Mouse (Mus musculus): ENCODE results near the gene Atp5f1. TPM values are rescaled to one million over a fixed set of nuclear protein-coding genes. Genes with fewer than 3 reads are reported as not detected.

Gene Atp5f1
- polyA plus RNA-seq, 1 experiment from 2014 or later, result 515 TPM

GRCm38 (mm10) chr3:105935033-105935432, 24.9 kb downstream of the Atp5f1 start:
- H3K4me1 ChIP-seq (ENCODE audit: control insufficient read depth, insufficient read depth, low read length), result no peaks in the 10 kb centered on the region
- H3K36me3 ChIP-seq (ENCODE audit: control insufficient read depth, insufficient read depth, low read length), result no peaks in the 10 kb centered on the region
- H3K27ac ChIP-seq (ENCODE audit: low read depth, low read length), result no peak overlapping the region
- no peaks in the 10 kb centered on the region for H3K27me3 ChIP-seq (ENCODE audit: control insufficient read depth, insufficient read depth, low read length)
- no peak overlapping the region for H3K4me2 ChIP-seq (replicated peaks; ENCODE audit: low read depth, low read length)
- ATAC-seq (ENCODE audit: low FRiP score, low TSS enrichment), result no peak
- no peak overlapping the region for H3K4me3 ChIP-seq (ENCODE audit: low read length)
- H3K9ac ChIP-seq (ENCODE audit: low read depth, low read length), result no peak overlapping the region
- 83% methylated on average over 5 of the region's 5 CpGs for WGBS
- no peaks in the 10 kb centered on the region for H3K9me3 ChIP-seq (ENCODE audit: control insufficient read depth, low read length)

DNA sequence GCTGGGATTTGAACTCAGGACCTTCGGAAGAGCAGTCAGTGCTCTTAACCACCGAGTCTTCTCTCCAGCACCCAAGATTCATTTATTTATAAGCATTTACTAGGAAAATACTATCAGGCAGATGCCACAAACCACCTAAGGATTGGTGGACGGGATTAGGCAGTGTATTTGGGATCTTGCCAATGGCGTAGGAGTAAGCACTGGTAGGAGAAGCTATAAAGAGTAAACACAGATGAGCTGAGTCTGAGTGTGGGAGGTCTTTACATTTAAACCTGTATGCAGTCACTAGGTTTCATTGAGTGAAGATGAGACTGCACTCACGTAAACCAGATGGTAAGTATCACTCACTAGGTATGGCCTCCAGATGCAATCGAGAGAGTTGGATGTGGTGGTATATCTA, 26.0 kb downstream of the Atp5f1 start:
- no peaks in the 10 kb centered on the region for H3K27me3 ChIP-seq (ENCODE audit: control insufficient read depth, insufficient read depth, low read length)
- H3K27ac ChIP-seq (ENCODE audit: low read depth, low read length), result no peak overlapping the region
- H3K4me3 ChIP-seq (ENCODE audit: low read length), result no peak overlapping the region
- no peaks in the 10 kb centered on the region for H3K36me3 ChIP-seq (ENCODE audit: control insufficient read depth, insufficient read depth, low read length)
- no peak overlapping the region for H3K4me2 ChIP-seq (replicated peaks; ENCODE audit: low read depth, low read length)
- no peaks in the 10 kb centered on the region for H3K4me1 ChIP-seq (ENCODE audit: control insufficient read depth, insufficient read depth, low read length)
- WGBS, result 94% methylated on average over 6 of the region's 6 CpGs
- H3K9ac ChIP-seq (ENCODE audit: low read depth, low read length), result no peak overlapping the region
- ATAC-seq (ENCODE audit: low FRiP score, low TSS enrichment), result no peak
- no peaks in the 10 kb centered on the region for H3K9me3 ChIP-seq (ENCODE audit: control insufficient read depth, low read length)

DNA sequence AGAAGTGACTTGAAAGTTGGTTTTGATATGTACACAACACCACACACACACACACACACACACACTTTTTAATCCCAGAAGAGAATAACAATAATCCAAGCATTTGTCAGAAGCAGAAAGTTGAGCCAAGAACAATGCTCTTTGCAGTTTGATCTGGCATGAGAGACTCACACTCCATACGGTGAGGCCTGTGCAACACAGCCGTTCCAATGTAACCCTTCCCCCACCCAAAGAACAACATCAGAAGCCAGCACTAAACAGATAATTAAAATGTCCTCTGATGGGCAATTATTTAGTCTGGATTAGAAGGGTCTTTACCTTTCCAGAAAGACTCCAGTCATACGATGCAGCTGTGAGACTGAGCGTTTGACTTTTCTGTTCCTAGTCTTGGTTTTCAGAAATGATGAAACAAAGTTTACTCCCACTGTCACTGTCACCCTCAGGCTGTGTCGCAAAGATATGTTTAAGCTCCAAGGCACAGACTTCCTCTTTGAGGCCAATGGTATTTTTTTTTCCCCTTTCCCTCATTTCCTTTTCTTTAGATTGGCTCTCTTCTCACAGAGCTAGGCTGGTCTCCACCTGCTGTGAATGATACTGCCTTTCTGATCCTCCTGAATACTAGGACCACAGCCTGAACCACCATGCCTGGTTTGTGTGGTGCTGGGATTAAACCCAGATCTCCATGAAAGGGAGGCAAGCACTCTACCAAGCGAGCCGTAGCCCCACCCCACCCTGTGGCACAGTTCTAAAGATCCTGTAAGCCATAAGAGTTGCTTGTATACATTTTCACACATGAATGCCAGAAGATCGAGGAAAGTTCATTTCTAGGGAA, 27.4 kb downstream of the Atp5f1 start, which contains the start of gene I830077J02Rik:
Gene I830077J02Rik (minus strand): TSS at position 425 of the 832 bp plus-strand sequence.
- H3K4me3 ChIP-seq (ENCODE audit: low read length), result no peak within 1 kb of the TSS
- no peak for ATAC-seq (ENCODE audit: low FRiP score, low TSS enrichment)
- no peaks in the 10 kb centered on the region for H3K9me3 ChIP-seq (ENCODE audit: control insufficient read depth, low read length)
- H3K27me3 ChIP-seq (ENCODE audit: control insufficient read depth, insufficient read depth, low read length), result no peaks in the 10 kb centered on the region
- no peak within 1 kb of the TSS for H3K27ac ChIP-seq (ENCODE audit: low read depth, low read length)
- no peaks in the 10 kb centered on the region for H3K36me3 ChIP-seq (ENCODE audit: control insufficient read depth, insufficient read depth, low read length)
- no peak within 1 kb of the TSS for H3K9ac ChIP-seq (ENCODE audit: low read depth, low read length)
- no peak within 1 kb of the TSS for H3K4me2 ChIP-seq (replicated peaks; ENCODE audit: low read depth, low read length)
- no peaks in the 10 kb centered on the region for H3K4me1 ChIP-seq (ENCODE audit: control insufficient read depth, insufficient read depth, low read length)
- 68% methylated on average over 8 of the region's 8 CpGs for WGBS

GRCm38 (mm10) chr3:105931095-105931494, 28.8 kb downstream of the Atp5f1 start:
- no peak overlapping the region for H3K9ac ChIP-seq (ENCODE audit: low read depth, low read length)

DNA sequence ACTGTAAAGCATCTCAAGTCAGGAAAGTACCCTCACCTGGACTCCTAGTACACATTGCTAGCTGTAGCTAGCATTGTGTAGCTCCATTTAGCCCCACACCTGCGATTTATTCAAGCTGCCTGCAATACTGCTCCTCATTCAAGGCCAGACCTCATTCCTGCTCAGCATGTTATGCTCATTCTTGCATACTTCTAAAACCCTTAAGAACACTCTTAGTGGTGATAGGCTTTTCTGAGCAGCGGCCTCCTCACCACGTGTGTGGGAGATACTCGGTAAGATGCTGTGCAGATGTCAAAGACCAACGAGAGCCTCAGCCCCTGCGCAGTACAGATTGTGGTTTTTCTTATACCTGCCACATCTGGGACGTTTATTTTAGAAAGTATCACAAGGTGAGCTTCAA, 30.1 kb downstream of the Atp5f1 start:
- Histone ChIP-seq H3K9me3 (ENCODE audit: control insufficient read depth, low read length) (no peaks in the 10 kb centered on the region), H3K27me3 (ENCODE audit: control insufficient read depth, insufficient read depth, low read length) (no peaks in the 10 kb centered on the region), H3K36me3 (ENCODE audit: control insufficient read depth, insufficient read depth, low read length) (no peaks in the 10 kb centered on the region), H3K4me1 (ENCODE audit: control insufficient read depth, insufficient read depth, low read length) (no peaks in the 10 kb centered on the region), H3K9ac (ENCODE audit: low read depth, low read length) (no peak overlapping the region), H3K27ac (ENCODE audit: low read depth, low read length) (no peak overlapping the region), H3K4me2 (replicated peaks; ENCODE audit: low read depth, low read length) (no peak overlapping the region), H3K4me3 (ENCODE audit: low read length) (no peak overlapping the region)
- no peak for ATAC-seq (ENCODE audit: low FRiP score, low TSS enrichment)
- WGBS, result 83% methylated on average over 7 of the region's 7 CpGs

More at GRCm38 (mm10) chr3:105931095-105931494, 28.8 kb downstream of the Atp5f1 start:
- no peaks in the 10 kb centered on the region for H3K27me3 ChIP-seq (ENCODE audit: control insufficient read depth, insufficient read depth, low read length)
- ATAC-seq (ENCODE audit: low FRiP score, low TSS enrichment), result no peak
- WGBS, result 96% methylated on average over 2 of the region's 2 CpGs
- no peak overlapping the region for H3K4me2 ChIP-seq (replicated peaks; ENCODE audit: low read depth, low read length)
- no peak overlapping the region for H3K4me3 ChIP-seq (ENCODE audit: low read length)
- no peak overlapping the region for H3K27ac ChIP-seq (ENCODE audit: low read depth, low read length)
- no peaks in the 10 kb centered on the region for H3K36me3 ChIP-seq (ENCODE audit: control insufficient read depth, insufficient read depth, low read length)
- H3K9me3 ChIP-seq (ENCODE audit: control insufficient read depth, low read length), result no peaks in the 10 kb centered on the region
- H3K4me1 ChIP-seq (ENCODE audit: control insufficient read depth, insufficient read depth, low read length), result no peaks in the 10 kb centered on the region

DNA sequence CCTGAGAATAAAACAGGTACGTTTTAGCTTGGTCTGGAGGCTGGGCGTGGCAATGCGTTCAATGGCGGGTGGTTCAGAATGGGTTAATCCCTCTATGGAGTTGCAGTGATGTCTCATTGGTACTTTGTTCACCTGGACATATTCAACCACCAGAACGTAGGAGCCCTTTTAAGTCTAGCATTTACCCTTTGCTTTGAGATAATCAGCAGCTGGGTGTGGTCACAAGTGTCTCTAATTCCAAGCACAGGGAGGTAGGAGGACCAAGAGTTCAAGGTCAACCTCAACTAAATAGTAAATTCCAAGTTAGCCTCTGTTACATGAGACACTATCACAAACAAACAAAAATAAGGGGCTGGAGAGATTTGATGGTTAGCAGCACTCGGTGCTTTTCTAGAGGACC, 31.1 kb downstream of the Atp5f1 start:
- Histone ChIP-seq H3K9ac (ENCODE audit: low read depth, low read length) (no peak overlapping the region), H3K27me3 (ENCODE audit: control insufficient read depth, insufficient read depth, low read length) (no peaks in the 10 kb centered on the region), H3K4me1 (ENCODE audit: control insufficient read depth, insufficient read depth, low read length) (no peaks in the 10 kb centered on the region), H3K27ac (ENCODE audit: low read depth, low read length) (no peak overlapping the region), H3K4me2 (replicated peaks; ENCODE audit: low read depth, low read length) (no peak overlapping the region), H3K9me3 (ENCODE audit: control insufficient read depth, low read length) (no peaks in the 10 kb centered on the region), H3K36me3 (ENCODE audit: control insufficient read depth, insufficient read depth, low read length) (no peaks in the 10 kb centered on the region), H3K4me3 (ENCODE audit: low read length) (no peak overlapping the region)
- no peak for ATAC-seq (ENCODE audit: low FRiP score, low TSS enrichment)
- 85% methylated on average over 6 of the region's 6 CpGs for WGBS

DNA sequence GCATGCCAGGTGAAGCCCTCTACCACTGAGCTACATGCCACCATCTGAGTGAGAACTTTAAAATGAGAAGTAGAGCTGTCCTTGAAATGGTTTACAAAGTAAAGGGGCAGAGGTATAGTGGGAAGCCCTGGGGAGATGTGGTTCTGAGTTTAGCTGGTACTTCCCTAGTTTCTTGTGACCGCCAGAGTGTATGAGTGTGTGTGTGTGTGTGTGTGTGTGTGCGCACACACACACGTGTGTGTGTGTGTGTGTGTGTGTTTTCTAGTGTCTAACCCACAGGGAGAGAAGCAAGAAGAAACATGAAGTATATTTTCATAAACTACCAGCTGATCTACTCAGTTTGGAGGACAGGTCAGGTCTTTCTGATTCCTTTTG, 31.7 kb downstream of the Atp5f1 start:
- Histone ChIP-seq H3K27me3 (ENCODE audit: control insufficient read depth, insufficient read depth, low read length) (no peaks in the 10 kb centered on the region), H3K4me3 (ENCODE audit: low read length) (no peak overlapping the region), H3K4me2 (replicated peaks; ENCODE audit: low read depth, low read length) (no peak overlapping the region), H3K9ac (ENCODE audit: low read depth, low read length) (no peak overlapping the region), H3K36me3 (ENCODE audit: control insufficient read depth, insufficient read depth, low read length) (no peaks in the 10 kb centered on the region), H3K9me3 (ENCODE audit: control insufficient read depth, low read length) (no peaks in the 10 kb centered on the region), H3K4me1 (ENCODE audit: control insufficient read depth, insufficient read depth, low read length) (no peaks in the 10 kb centered on the region), H3K27ac (ENCODE audit: low read depth, low read length) (no peak overlapping the region)
- no peak for ATAC-seq (ENCODE audit: low FRiP score, low TSS enrichment)
- 86% methylated on average over 3 of the region's 3 CpGs for WGBS

GRCm38 (mm10) chr3:105927561-105928194, 32.2 kb downstream of the Atp5f1 start:
- Histone ChIP-seq H3K4me1 (ENCODE audit: control insufficient read depth, insufficient read depth, low read length) (no peaks in the 10 kb centered on the region), H3K36me3 (ENCODE audit: control insufficient read depth, insufficient read depth, low read length) (no peaks in the 10 kb centered on the region), H3K4me2 (replicated peaks; ENCODE audit: low read depth, low read length) (no peak overlapping the region), H3K27ac (ENCODE audit: low read depth, low read length) (no peak overlapping the region), H3K9me3 (ENCODE audit: control insufficient read depth, low read length) (no peaks in the 10 kb centered on the region), H3K27me3 (ENCODE audit: control insufficient read depth, insufficient read depth, low read length) (no peaks in the 10 kb centered on the region), H3K4me3 (ENCODE audit: low read length) (no peak overlapping the region), H3K9ac (ENCODE audit: low read depth, low read length) (no peak overlapping the region)
- WGBS, result 39% methylated on average over 7 of the region's 7 CpGs
- ATAC-seq (ENCODE audit: low FRiP score, low TSS enrichment), result peak; percentile 74

DNA sequence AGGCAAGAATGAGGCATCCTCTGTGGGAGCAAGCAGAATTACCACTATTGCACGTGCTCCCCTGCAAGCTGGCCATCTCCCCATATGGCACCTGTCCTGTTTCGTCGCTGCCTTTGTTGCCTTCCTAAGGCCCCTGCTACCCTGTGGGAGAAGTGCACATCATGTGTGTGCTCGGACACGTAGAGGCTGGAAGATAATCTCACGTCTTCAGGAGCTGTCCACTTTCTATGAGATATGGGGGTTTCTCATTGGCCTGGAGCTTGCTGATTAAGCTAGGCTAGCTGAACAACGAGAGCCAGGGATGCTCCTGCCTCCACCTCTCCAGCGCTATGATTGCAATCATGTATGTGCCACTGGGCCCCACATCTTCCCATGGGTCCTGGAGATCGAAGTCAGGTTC, 35.3 kb downstream of the Atp5f1 start:
- ATAC-seq (ENCODE audit: low FRiP score, low TSS enrichment), result no peak

More for the DNA sequence above, 35.3 kb downstream of the Atp5f1 start:
- Histone ChIP-seq H3K36me3 (ENCODE audit: control insufficient read depth, insufficient read depth, low read length) (no peaks in the 10 kb centered on the region), H3K9ac (ENCODE audit: low read depth, low read length) (no peak overlapping the region), H3K9me3 (ENCODE audit: control insufficient read depth, low read length) (no peaks in the 10 kb centered on the region), H3K27me3 (ENCODE audit: control insufficient read depth, insufficient read depth, low read length) (no peaks in the 10 kb centered on the region), H3K4me2 (replicated peaks; ENCODE audit: low read depth, low read length) (no peak overlapping the region), H3K4me1 (ENCODE audit: control insufficient read depth, insufficient read depth, low read length) (no peaks in the 10 kb centered on the region), H3K27ac (ENCODE audit: low read depth, low read length) (no peak overlapping the region), H3K4me3 (ENCODE audit: low read length) (no peak overlapping the region)
- 84% methylated on average over 9 of the region's 9 CpGs for WGBS
